Comparison of ENCODE assay signal across 11 mouse cellular contexts in the genomic region with DNA sequence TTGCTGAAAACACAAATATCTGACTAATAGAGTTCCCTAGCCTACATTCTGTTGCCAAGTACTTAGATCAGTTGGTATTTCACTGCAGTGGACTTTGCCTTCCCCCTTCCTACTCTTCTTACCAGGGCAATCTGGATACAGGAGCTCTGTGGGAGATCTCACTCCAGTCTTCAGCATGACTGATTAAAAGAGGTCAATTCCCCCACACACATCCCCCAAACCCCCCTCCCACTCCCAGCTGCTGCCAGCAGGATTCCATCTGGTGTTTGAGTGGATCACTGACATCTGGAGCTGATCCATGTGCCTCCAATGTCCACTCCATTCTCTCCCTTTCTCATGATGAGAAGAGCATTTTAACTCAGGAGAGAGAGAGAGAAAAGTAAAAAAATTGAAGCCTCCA.
DNase-seq lines count a peak whose midpoint lies in the region; ATAC-seq and TF ChIP-seq lines count a peak whose summit lies in the region.
"Had no signal": no experiment of that assay in that cellular context is flagged by ENCODE, and none has a peak within 500 bp of the region (broad histone marks: within the 10 kb centered on the region; RNA-seq: fewer than 3 reads in every experiment).

No protein-coding gene starts in this region.

- peak; percentile 9 for DNase-seq in kidney, adult 11 months
- DNase-seq in kidney, adult 18-20 months = no peak
- DNase-seq in embryo, embryonic 10.5 days (ENCODE audit: low spot score) = peak; percentile 44
- peak; percentile 27 for DNase-seq in kidney, adult 2 months
- peak; percentile 35 for DNase-seq in lung, postnatal 10 days
- DNase-seq in adrenal gland, adult 8-10 months = no peak
- no peak for DNase-seq in cerebellum, postnatal 36 days
- DNase-seq: forebrain, postnatal 0 days; heart, adult 2 months had no signal

- ATAC-seq in granulocyte monocyte progenitor cell, adult 5-6 weeks (replicated peaks; ENCODE audit: poor library complexity, severe bottlenecking) = no peak
- ATAC-seq: forebrain, postnatal 0 days had no signal

- H3K4me3 ChIP-seq in kidney, adult 2 months (ENCODE audit: insufficient read depth, low read depth, low read length) = no peak overlapping the region
- H3K4me3 ChIP-seq: heart, adult 2 months; neural tube, embryonic 13.5 days had no signal

- no peak for TF ChIP-seq POLR2A in kidney, adult 2 months (IDR thresholded peaks at IDR 0.05; ENCODE audit: low read depth, low read length)

- H3K4me1 ChIP-seq in kidney, adult 2 months (ENCODE audit: control insufficient read depth, insufficient read depth, low read length) = no peaks in the 10 kb centered on the region
- H3K4me1 ChIP-seq: neural tube, embryonic 13.5 days had no signal

- no peak for TF ChIP-seq CTCF in kidney, adult 2 months (conservative IDR thresholded peaks at IDR 0.05; ENCODE audit: insufficient read depth, insufficient read length, low read depth, low read length)

- no peaks in the 10 kb centered on the region for H3K36me3 ChIP-seq in kidney, adult 2 months (ENCODE audit: control insufficient read depth, insufficient read depth, low read length)
- H3K36me3 ChIP-seq: neural tube, embryonic 13.5 days had no signal

- H3K27ac ChIP-seq in kidney, adult 2 months (ENCODE audit: insufficient read depth, low read depth, low read length) = no peak overlapping the region
- H3K27ac ChIP-seq: heart, adult 2 months; neural tube, embryonic 13.5 days had no signal

- H3K27me3 ChIP-seq in kidney, adult 2 months (replicated peaks; ENCODE audit: control insufficient read depth, insufficient read depth, low read length) = no peaks in the 10 kb centered on the region
- H3K27me3 ChIP-seq: neural tube, embryonic 13.5 days had no signal

Comparison
In these comparisons a context has a peak if more than half of its experiments do, and no peak if none do; other contexts are left out.
1. DNase-seq: peak in kidney, adult 11 months (single experiment), embryo, embryonic 10.5 days (single experiment), kidney, adult 2 months (single experiment) and lung, postnatal 10 days (single experiment); none in kidney, adult 18-20 months (single experiment), adrenal gland, adult 8-10 months (single experiment) and cerebellum, postnatal 36 days (0 of 2).